Mouse (Mus musculus) layer of hippocampus, adult 11-12 months (tissue): ENCODE data around the gene Ifit1.
"Not testable (repeated sequence)": the region's sequence is repeated elsewhere in the genome, so short reads cannot be mapped to it uniquely, and the experiment has no call there.

Experiments
- DNase-seq: peaks from one replicate; pipeline ENCODE4 v3.0.0; 2022; ENCODE audit warnings: low spot score

Gene Ifit1

DNA sequence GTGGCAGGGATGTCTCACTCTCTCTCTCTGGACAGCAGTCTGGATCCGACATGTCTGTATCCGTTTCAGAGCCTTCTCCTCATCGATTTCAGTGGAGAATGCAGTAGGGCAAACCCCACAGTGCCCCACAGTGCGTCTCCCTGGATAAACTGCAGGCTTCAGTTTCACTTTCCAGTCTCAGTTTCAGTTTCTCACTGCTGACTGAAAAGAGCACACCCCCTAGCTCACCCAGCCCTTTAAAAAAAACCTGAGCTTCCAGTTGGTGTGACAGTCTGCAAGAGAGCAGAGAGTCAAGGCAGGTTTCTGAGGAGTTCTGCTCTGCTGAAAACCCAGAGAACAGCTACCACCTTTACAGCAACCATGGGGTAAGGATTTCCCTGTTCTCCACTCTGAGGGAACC lies at the start of gene Ifit1, which contains the start of gene Ifit1bl2:
Ifit1 (plus strand) TSS at position 249 of the 400 bp plus-strand sequence.
Ifit1bl2 (minus strand) TSS at position 121 of the 400 bp plus-strand sequence.
- DNase-seq, result no peak

DNA sequence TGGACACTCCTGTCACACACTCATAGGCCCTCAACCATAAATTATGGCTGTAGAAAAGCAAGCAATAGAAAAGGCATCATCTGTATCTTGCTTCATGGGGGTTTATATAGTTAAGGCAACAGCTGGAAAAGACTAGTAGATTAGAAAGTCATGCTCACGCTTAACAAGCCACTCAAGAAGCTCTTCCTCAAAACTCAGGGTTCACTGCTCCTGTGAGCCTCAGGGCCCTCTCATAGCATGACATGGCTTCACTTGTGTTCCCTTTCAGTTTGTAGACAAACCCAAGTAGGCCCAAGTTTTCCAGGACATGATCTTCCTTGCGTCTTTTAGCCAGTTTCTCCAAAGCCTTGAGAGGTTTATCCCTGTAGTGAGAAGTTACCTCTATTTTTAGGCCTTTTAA lies 47.2 kb upstream of the Ifit1 start:
- no peak for DNase-seq

DNA sequence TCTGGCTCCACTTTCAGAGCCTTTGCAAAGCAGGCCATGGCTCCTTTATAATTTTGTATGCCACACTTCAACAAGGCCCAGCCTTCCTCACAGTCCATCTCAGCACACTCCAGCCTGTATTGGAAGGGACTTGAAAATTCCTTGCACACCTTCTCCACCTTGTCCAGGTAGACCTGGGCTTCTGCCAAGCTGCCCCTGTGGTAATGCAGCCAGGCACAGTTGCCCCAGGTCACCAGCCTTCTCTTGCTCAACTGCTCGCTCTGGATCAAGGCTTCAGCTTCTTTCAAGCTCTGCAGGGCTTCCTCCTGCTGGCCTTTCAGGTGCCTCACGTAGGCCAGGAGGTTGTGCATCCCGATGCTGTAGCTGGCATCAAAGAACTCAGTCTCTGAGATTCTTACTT lies 46.1 kb upstream of the Ifit1 start:
- not testable (repeated sequence) for DNase-seq

DNA sequence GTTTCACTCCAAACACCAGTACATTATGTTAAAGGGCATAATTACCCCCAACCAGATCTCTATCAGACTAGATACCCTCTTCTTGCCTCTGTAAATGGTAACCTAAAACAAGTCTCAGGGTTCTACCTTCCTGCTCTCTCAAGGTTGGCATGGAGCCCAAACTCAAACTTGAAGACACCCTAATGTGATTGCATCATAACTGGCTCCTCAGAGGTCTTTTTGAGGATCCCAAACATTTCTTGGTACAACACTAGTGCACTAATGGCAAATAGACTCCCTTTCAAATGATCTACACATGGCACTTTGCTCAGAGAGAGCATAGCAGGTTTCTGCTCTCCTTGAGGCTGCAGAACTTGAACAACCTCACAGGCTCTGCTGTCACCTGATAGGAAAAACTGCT lies 43.9 kb upstream of the Ifit1 start:
- no peak for DNase-seq

DNA sequence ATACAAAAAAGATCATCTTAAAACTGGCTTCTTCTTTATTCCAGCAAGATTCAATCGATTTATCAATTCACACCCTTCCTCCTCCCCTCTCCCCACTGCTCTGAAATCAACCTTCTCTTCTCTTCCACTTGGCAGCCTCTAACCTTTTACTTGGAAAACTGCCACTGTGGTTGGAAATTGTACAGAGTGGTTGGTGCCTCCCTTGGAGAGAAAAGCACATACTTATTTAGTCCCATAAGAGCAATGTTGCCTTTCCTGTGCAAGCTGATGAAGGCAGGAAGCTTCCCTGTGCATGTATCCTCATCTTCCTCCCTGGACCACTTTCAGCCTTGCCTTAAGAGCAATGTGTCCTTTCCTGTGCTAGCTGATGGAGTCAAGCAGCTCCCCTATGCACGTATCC lies 42.3 kb upstream of the Ifit1 start:
- peak; percentile 62 for DNase-seq

DNA sequence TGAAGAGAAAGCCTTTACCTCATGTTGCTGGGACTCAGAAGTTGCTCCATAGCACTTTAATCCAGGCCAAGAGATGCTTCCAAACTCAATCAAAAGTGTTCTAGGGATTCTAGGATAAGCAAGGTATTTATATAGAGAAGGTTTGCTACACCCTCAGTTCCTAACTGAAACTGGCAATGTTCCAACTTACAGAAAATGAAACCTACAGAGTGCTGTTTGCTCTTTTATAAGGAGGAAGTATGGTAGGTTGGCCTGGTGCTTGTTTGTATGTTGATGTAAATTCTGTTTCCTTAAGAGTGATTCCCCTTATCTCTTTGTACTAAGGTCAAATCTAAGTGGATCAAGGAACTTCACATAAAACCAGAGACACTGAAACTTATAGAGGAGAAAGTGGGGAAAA lies 41.4 kb upstream of the Ifit1 start:
- not testable (repeated sequence) for DNase-seq

DNA sequence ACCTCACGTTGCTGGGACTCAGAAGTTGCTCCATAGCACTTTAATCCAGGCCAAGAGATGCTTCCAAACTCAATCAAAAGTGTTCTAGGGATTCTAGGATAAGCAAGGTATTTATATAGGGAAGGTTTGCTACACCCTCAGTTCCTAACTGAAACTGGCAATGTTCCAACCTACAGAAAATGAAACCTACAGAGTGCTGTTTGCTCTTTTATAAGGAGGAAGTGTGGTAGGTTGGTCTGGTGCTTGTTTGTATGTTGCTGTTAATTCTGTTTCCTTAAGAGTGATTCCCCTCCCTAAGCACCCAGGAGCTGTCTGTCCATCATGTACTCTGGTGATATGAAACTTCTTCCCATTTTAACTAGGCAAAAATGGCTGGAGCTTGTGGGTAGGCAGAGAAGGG lies 38.8 kb upstream of the Ifit1 start, which contains the start of gene Ifit1bl1:
Ifit1bl1 (minus strand) TSS at position 69 of the 400 bp plus-strand sequence.
- DNase-seq, result not testable (repeated sequence)

DNA sequence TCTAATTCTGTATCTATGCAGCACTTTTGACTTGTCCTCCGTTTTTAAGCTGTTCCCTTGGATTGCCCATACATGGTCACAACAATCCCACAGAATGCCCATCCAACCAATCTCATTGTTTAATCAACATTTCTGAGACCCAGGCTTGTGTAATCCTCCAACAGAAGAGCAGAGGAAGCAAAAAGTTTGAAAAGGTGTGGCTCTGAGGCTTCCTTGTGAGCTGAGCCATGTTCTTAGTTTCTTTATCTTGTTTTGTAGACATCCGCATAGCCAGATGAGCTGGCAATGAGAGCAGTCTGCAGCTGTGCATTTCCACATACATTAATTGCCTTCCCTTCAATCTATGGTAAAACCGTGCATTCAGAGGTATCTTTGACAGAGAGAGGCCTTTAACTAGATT lies 35.2 kb upstream of the Ifit1 start:
- DNase-seq, result no peak

DNA sequence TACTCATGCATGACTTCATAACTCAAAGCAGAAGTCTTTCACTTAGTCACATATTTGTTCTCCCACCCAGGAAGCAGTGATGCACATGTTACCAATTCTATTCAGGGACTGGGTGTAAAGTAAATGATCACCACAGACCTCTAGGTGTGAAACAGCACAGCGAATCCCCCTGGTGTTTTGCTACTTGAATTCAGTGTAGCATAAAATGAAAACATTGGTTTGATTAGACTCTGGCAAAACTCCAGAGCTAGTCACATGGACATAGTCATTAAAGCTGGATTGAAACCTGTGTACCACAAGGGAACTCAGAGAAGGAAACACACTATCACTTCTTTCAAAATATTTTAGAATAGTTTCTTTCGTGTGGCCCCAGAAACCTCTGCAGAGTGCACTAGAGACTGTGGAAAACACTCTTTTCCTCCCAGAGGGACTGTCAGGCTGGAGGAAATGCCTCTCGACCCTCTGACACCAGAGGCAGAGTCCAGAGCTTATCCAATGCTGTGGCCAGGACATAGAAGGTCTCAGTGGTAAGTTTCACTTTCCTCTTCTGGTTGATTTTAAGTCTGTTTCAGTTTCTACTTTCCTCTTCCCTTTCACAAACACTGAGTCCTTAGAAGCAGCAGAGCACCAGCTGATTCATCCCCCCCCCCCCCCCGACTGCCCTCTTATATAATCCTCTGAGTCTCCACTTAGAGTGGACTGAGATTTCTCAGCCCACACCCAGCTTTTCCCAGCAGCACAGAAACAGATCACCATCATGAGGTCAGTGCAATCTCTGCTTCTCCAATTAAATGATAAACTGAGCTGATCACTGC lies 33.2 kb upstream of the Ifit1 start, which contains the start of gene Ifit3b:
Ifit3b (plus strand) TSS at position 734 of the 815 bp plus-strand sequence.
- DNase-seq, result not testable (repeated sequence)

DNA sequence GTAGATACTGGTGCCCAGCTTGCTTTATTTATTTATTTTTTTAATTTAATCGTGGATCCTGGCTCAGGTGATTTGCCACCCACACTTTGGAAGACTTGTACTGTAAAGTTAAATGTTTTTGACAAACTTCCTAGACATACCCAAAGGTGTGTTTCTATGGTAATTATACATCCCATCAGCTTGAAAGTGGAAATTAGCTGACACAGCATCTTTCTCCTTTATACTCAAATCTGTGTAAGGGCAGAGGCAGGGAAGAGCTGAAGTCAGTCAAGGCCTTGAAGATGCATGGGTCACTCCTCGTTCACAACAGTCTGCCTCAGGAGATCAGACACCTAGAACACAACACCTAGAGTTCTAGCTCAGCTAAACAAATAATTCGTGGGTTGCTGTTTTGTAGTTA lies 30.6 kb upstream of the Ifit1 start:
- not testable (repeated sequence) for DNase-seq

DNA sequence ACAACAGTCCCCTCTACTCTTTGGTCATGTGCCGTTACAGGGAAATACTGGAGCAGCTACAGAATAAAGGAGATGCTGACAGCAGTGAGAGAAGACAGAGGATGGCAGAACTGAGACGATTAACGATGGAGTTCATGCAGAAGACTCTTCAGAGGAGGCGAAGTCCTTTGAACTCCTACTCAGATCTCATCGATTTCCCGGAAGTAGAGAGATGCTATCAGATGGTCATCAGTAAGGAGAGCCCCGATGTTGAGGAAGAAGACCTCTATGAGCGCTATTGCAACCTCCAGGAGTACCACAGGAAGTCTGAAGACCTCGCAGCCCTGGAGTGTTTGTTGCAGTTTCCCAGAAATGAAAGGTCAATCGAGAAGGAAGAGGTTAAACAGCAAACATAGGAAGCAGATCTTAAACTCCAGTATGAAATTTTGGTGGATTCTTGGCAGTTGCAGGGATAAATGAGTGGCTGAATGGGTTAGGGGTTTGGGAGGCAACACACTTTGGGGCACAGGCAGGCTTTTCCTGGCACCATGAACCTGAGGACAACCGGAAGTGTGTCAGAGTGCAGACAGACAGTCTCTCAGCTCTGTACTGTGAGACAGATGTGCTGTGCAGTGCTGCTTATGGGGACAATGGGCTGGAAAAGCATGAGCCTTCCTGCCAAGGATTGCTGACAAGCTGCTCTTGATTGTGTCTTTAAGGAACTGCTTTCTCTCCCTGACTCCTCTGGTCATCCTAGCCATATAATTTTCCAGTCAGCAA lies 28.2 kb upstream of the Ifit1 start:
- DNase-seq, result not testable (repeated sequence)

DNA sequence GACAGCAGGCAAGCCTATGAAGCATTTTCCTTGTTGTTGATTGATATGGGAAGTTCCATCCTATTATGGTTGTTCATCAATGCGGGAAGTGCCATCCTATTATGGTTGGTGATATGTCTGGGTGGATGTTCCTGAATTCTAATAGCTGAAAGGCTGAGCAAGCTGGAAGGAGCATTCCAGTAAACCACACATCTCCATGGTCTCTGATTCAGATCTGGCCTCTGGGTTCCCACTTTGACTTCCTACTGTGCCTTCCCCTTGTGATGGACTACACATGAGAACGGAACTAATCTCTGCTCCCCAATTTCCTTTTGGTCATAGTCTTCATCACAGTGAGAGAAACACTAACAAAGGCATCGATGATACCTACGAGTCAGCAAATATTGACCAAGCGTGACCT lies 19.8 kb upstream of the Ifit1 start:
- no peak for DNase-seq

DNA sequence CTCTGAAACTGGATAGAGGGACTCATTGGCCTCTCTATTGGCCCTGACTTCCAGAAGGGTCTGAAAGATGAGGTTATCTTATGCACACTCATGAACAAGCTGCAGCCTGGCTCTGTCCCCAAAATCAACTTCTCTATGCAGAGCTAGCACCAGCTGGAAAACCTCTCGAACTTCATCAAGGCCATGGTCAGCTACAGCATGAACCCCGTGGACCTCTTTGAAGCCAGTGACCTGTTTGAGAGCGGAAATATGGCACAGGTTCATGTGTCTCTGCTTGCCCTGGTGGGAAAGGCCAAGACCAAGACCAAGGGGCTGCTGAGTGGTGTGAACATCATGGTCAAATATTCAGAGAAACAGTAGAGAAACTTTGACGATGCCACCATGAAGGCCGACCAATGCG lies 16.9 kb upstream of the Ifit1 start:
- no peak for DNase-seq

DNA sequence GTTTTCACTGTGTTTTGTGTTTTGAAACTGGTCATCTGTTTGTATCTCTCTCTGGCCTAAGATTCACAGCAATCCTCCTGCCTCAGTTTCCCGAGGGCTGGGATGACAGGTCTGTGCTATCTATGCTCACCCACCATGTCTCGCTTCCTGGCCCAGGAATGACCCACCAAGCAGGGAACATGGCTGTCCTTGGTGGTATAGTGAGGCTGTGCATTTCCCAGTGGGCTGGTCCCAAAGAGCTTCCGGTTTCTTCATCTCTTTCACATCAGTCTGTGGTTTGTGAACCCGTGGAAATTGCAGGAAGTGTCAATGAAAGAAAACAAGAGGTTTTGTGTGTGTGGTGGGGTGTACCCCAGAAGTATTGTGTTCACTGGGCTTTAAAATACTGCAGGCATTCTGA lies 16.0 kb upstream of the Ifit1 start:
- no peak for DNase-seq

DNA sequence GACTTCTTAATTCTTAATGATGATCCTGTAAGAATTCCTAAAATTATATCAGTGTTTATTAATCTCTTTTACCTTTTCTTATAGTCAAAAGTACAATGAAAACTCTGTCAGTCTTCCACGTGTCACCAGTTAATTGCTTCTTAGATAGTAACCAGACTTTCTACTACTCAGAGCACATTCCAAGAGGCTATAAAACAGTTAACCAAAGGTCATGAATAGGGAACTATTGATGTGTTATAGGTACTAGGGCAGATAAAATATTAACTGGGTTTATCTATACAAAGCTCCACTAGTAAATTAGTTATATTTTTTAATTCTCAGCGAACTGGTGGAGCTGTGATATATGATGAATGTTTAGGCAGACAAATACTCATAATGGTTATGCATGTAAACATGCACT lies 13.2 kb upstream of the Ifit1 start:
- DNase-seq, result no peak

DNA sequence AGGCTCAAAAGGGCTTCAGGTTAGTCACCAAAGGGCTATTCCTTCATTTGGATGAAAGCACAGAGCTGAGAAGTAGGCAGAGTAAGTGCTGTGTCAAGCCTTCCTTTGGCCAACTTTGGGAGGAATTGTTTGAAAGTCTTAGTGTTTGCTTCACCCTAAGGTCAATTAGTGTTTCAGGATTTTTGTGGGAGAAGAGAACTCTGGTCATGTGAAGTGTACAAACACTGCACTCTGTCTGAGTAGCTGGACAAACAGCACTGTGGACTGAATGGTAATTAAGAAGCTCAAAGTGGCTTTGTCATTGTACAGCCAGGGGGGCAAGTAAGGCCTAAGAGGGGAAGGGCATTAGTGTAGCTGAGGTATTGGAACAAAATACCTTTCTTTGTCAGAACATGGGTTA lies 9.2 kb upstream of the Ifit1 start:
- DNase-seq, result no peak

DNA sequence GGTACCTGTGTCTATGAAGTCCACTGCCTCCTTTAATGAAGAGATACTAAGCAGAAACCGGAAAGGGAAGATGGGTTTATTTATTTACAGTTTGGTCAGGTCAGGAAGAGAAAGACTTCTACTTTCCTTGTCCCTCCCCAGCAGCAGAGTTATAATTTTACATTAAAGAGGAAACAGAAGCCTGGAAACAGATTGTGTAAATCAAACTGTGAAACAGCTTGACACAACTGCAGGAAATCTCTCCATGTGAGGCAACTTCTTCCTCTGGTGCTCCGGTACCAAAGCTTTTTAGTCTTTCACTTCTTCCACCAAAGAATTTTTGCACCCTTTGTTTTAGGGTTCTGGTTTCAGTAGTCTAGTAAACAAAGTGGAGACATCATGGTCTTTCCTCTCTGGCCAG lies 7.2 kb upstream of the Ifit1 start:
- DNase-seq, result no peak

DNA sequence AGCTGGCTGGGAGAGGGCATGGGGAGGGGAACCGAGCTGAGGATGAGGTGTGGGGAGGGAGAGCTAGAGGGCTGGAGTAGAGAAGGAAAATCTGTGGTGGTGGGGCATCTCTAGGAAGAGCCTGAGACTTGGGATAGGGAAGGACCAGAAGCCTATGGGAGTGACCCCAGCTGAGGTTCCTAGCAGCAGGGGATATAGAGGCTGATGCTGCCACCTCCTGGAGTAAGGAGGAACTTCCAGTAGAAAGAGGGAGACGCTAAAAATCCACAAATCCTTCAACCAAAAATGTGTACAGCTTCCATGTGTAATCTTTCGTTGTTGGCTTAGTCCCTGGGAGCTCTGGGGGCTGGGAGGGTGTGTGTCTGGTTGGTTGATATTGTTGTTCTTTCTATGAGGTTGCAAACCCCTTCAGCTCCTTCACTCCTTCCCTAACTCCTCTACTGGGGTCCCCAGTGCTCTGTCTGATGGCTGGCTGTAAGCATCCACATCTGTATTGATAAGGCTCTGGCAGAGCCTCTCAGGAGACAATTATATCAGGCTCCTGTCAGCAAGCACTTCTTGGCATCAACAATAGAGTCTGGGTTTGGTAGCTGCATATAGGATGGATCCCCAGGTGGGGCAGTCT lies 3.6 kb upstream of the Ifit1 start:
- peak; percentile 77 for DNase-seq

DNA sequence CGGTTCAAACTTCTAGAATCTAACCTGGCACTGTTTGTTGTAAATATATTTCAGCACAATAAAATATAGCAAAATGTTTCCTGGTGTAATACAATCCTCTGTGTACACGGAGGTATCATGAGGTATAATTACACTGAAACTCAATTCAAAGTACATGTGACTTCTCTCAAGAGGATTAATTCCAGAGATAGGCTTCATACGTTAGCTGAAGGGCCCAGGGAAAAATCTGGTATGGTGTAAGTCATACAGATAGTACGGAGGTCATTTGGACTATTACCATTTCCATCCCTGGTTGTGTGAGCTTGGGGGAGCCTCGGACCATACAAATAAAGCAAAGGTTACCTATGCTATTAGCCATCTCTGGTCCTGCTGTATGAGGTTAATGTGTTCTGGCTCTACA lies 1.9 kb downstream of the Ifit1 start:
- DNase-seq, result no peak

DNA sequence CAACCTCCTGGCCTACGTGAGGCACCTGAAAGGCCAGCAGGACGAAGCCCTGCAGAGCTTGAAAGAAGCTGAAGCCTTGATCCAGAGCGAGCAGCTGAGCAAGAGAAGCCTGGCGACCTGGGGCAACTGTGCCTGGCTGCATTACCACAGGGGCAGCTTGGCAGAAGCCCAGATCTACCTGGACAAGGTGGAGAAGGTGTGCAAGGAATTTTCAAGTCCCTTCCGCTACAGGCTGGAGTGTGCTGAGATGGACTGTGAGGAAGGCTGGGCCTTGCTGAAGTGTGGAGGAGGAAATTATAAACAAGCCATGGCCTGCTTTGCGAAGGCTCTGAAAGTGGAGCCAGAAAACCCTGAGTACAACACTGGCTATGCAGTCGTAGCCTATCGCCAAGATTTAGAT lies 7.0 kb downstream of the Ifit1 start:
- DNase-seq, result not testable (repeated sequence)

DNA sequence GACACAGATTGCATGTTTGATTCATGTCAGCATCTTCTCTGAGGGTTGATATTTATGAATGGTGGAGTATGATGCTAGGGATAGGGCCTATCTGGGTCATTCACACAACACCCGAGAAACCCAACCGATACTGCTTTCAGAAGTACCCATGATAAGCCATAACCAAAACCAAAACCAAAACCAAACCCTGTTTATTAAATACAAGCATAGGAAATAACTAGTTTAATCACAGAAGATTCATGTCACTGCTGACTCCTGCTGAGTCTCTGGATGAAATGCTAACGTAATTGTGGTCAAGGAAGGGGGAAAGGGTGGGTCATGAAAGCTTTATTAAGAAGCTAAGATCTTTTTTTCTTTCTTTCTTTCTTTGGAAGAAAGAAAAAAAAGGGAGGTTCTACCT lies 9.6 kb downstream of the Ifit1 start:
- DNase-seq, result no peak

DNA sequence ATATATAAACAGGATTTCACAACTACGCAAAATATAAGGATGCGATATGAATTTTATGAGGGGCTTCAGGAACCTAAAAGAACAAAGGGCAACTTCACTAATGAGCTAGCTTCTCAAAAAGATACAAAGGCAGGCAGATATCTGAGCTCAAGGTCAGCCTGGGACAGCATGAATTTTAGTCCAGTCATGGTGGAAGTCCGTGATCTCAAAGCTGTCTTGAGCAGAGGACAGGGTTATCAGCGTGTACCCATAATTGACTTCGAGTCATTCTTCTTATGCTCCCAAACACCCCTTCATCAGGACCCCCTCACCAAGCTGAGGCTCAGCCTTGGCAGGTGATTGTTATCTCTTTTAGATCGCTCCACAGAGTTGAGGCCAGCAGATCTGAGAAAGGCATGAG lies 10.3 kb downstream of the Ifit1 start:
- DNase-seq, result no peak
